Mouse (Mus musculus): Measurements from ENCODE around the gene Plekha1. TPM values are rescaled to one million over a fixed set of nuclear protein-coding genes. Genes with fewer than 3 reads are reported as not detected.

Gene Plekha1
- polyA plus RNA-seq, 1 experiment from 2014 or later, result 31.3 TPM

DNA sequence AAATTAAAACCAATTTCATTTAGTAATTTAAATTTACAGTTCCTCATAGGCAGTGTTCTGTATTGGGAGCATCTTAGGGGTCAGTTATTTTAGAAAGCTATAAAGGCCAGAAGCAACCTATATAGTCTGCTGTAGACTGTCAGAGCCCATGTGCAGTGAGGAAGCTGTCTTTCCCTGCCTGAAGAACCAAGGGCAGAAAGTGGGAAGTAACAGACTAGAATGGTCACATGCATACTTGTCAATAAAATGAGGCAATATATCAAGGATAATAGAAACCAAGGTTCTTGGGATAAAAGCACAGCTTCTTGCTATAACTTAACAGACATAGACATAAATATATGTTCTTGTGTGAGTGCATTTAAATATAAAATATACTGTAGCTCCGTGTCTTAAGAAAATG lies 37.4 kb downstream of the Plekha1 start:
- 0 out of 2 replicates have a peak, but pooled peaks cover 9% of the 10 kb centered on the region for H3K36me3 ChIP-seq
- WGBS, result 98% methylated on average over 1 of the region's 1 CpGs

DNA sequence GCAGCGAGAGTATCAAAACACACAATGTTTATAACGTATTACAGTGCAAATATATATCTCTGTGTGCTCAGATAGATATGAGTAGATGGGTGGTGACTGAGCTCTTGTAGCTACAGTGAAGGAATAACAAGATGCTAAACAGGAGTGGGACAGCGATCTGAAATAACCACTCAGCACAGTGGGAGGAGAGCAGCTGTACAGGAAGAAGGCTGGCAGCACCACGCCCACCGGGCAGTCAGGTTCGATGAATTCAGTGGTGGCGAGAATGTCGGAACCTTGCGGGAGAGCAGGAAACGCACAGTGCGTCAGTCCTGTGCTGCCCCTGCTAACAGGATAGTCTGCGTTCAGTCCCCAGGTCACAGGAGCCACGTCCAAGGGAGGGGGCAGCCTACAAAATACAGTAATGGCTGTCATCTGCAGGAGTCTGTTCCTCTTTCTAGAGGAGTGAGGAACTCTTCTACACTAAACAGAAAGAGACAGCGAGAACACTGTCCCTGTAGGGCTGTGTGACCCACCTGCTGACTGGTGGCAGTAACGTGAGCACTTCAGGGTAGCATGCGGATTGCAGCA lies 38.0 kb downstream of the Plekha1 start:
- Histone ChIP-seq H3K36me3 (0 out of 2 replicates have a peak, but pooled peaks cover 7% of the 10 kb centered on the region), H3K9me3 (replicated peaks) (no peaks in the 10 kb centered on the region), H3K27ac (no peak overlapping the region), H3K4me3 (no peak overlapping the region), H3K4me1 (no peaks in the 10 kb centered on the region), H3K27me3 (ENCODE audit: low read depth, poor library complexity, severe bottlenecking) (no peaks in the 10 kb centered on the region)
- WGBS, result 92% methylated on average over 16 of the region's 16 CpGs
- DNase-seq (ENCODE audit: low spot score), result no peak

More for the DNA sequence above, 37.4 kb downstream of the Plekha1 start:
- no peak overlapping the region for H3K4me3 ChIP-seq
- DNase-seq (ENCODE audit: low spot score), result no peak
- no peaks in the 10 kb centered on the region for H3K27me3 ChIP-seq (ENCODE audit: low read depth, poor library complexity, severe bottlenecking)
- H3K4me1 ChIP-seq, result no peaks in the 10 kb centered on the region
- no peaks in the 10 kb centered on the region for H3K9me3 ChIP-seq (replicated peaks)
- H3K27ac ChIP-seq, result no peak overlapping the region

DNA sequence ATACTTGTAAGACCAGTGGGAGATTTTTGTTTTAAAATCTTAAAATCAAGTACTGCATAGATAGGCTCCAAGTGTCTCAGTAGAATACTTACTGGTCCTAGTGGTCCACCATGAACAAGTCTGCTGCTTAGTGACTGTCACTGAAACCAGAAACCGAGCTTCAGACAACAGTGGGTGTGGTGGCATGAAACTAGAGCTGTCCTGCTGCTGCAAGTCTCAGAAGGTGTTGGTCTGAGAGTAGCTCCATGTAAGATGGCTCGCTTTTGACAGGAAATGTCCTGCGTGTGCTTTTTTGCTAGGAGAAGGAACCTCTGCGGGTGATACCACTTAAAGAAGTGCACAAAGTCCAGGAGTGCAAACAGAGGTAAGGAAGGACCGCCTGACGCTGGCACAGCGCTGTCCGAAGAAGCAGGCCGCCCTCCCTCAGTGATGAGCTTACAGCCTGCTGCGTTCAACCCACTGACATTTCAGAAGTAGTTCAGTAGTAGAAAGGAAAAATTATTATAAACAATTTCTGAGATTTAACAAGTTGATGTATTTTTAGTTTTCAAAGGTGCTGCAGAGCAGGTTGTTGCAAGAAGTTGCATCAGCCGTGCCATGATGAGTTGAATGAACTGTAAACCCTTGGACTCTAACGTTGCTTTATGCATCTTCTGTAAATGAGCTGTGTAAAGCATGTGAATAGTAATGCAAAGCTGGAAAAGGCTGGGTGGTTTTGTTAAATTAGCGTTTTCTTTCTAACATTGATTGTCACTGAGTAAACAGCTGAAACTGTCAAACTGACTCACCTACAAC lies 39.2 kb downstream of the Plekha1 start:
- Histone ChIP-seq H3K4me1 (no peaks in the 10 kb centered on the region), H3K27ac (no peak overlapping the region), H3K27me3 (ENCODE audit: low read depth, poor library complexity, severe bottlenecking) (no peaks in the 10 kb centered on the region), H3K4me3 (no peak overlapping the region), H3K9me3 (replicated peaks) (no peaks in the 10 kb centered on the region), H3K36me3 (0 out of 2 replicates have a peak, but pooled peaks cover 3% of the 10 kb centered on the region)
- WGBS, result 92% methylated on average over 13 of the region's 13 CpGs
- DNase-seq (ENCODE audit: low spot score), result no peak

DNA sequence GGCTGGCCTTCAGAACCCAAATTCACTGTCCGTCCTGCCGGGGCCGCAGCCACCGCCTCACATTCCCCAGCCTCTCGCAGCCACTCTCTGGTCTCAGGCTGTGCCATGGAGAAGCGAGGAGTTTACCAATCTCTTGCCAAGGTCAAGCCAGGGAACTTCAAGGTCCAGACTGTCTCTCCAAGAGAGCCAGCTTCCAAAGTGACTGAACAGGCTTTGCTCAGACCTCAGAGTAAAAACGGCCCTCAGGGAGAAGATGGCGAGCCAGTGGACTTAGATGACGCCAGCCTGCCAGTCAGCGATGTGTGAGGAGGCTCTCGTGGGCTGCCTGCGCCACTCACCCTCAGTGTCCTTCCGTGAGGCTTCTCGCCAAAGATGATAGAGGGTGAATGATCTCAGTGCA lies 45.3 kb downstream of the Plekha1 start:
- Histone ChIP-seq H3K4me1 (no peaks in the 10 kb centered on the region), H3K27me3 (ENCODE audit: low read depth, poor library complexity, severe bottlenecking) (no peaks in the 10 kb centered on the region), H3K4me3 (no peak overlapping the region), H3K36me3 (peaks cover 6% of the 10 kb centered on the region; the same call in 1 of the 2 replicates), H3K27ac (no peak overlapping the region), H3K9me3 (replicated peaks) (no peaks in the 10 kb centered on the region)
- 95% methylated on average over 14 of the region's 14 CpGs for WGBS
- DNase-seq (ENCODE audit: low spot score), result no peak

DNA sequence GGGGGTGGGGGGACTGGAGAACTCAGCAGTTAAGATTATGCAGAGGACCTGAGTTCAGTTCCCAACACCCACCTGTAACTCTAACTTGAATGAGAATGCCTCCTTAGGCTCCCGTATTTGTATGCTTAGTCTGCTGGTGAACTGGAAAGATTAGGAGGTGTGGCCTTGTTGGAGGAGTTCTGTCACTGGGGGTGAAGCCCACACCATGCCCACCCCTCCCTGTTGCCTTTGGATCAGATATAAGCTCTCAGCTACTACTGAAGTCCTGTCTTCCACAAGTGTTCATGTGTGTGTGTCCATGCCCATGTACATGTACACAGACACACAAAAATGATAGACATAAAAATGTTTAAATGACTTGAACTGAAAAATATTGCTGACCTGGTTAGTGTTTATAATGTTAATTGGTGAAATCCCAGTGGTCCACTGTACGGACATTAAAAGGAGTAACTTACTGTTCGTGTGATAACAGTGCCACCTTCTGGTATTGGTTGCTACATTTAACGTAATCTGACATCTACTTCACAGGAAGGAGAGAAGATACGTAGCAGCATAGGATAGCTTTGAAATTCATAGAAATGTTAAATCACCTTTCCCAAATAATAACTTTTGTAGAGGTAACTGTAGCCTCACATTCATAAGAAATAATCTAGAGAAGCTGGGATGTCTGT lies 49.3 kb downstream of the Plekha1 start:
- 70% methylated on average over 5 of the region's 5 CpGs for WGBS
- no peaks in the 10 kb centered on the region for H3K4me1 ChIP-seq
- no peak overlapping the region for H3K4me3 ChIP-seq
- H3K36me3 ChIP-seq, result peaks cover 6% of the 10 kb centered on the region; the same call in 1 of the 2 replicates
- H3K27me3 ChIP-seq (ENCODE audit: low read depth, poor library complexity, severe bottlenecking), result no peaks in the 10 kb centered on the region
- no peak for DNase-seq (ENCODE audit: low spot score)
- H3K9me3 ChIP-seq (replicated peaks), result no peaks in the 10 kb centered on the region
- no peak overlapping the region for H3K27ac ChIP-seq

DNA sequence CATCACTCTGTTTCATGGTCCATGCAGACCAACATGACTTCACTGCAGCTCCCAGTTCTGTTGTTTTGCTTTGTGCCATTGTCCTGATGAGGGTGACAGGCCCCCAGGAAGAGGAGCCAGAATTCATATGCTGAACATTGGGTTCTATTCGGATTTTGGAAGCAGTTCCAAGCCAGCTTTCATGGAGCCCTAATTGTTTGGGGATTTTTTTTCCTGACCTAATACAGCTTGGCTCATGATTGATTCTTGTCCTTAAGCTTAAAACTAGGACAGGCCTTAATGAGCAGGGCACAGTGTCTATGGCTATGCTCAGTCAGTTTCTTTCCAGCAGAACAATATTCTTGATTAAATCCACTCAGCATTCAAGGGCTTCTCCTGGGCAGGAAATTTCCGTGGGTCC lies 52.7 kb downstream of the Plekha1 start:
- no peaks in the 10 kb centered on the region for H3K9me3 ChIP-seq (replicated peaks)
- H3K27me3 ChIP-seq (ENCODE audit: low read depth, poor library complexity, severe bottlenecking), result no peaks in the 10 kb centered on the region
- H3K4me1 ChIP-seq, result no peaks in the 10 kb centered on the region
- DNase-seq (ENCODE audit: low spot score), result no peak
- 80% methylated on average over 2 of the region's 2 CpGs for WGBS
- H3K36me3 ChIP-seq, result no peaks in the 10 kb centered on the region
- no peak overlapping the region for H3K27ac ChIP-seq
- H3K4me3 ChIP-seq, result no peak overlapping the region

DNA sequence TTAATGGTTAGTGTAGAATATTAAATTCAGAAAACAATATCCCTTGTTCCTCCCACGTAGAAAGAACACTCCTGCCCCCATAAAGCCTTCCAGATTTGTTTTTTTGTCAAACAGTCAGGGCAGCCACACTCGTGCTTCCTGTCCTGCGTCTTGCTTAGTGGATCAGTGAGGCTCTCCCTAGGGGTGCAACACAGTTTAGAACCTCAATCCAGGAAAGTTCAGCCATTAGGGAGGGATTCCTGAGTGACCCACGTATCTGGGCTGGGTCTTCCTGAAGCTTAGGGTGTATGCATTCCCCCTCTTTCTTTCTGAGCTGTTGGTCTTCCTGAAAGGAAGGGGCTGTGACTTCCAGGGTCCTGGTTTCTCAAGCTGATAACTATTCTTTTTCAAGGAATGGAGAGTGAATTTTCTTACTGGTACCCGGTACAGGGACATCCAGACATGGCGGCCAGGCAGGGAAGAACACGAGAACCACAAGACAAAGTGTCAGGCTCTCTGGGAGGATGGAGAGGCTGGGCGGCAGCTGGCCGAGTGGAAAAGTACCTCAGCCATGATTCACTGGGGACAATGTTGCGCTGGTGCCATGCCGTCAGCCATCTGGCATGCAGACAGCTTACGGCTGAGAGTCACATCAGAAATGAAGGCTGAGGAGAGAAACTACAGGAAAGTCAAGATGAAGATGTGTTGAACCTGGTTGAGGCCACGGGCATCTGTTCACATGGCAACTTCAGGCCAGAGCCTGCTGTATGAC lies 57.6 kb downstream of the Plekha1 start:
- Histone ChIP-seq H3K27me3 (ENCODE audit: low read depth, poor library complexity, severe bottlenecking) (no peaks in the 10 kb centered on the region), H3K36me3 (no peaks in the 10 kb centered on the region), H3K4me3 (no peak overlapping the region), H3K27ac (no peak overlapping the region), H3K9me3 (replicated peaks) (no peaks in the 10 kb centered on the region), H3K4me1 (no peaks in the 10 kb centered on the region)
- 84% methylated on average over 13 of the region's 13 CpGs for WGBS
- DNase-seq (ENCODE audit: low spot score), result no peak

DNA sequence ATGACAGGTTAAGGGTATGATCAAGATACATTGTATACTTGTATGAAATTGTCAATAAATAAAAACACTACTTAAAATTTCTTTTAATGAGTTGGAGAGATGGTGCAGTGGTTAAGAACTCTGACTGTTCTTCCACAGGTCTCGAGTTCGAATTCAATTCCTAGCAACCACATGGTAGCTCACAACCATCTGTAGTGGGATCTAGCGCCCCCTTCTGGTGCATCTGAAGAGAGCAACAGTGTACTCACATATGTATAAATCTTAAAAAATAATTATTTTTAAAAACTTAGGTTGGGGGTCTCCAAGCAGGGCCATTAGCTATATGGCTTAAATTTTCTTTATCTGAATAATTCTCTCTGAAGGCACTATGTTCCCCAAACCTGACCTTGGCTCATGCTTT lies 64.8 kb downstream of the Plekha1 start:
- Histone ChIP-seq H3K4me3 (no peak overlapping the region), H3K36me3 (no peaks in the 10 kb centered on the region), H3K27ac (no peak overlapping the region), H3K4me1 (peaks cover 2% of the 10 kb centered on the region), H3K9me3 (replicated peaks) (no peaks in the 10 kb centered on the region), H3K27me3 (ENCODE audit: low read depth, poor library complexity, severe bottlenecking) (peaks cover 34% of the 10 kb centered on the region)
- DNase-seq (ENCODE audit: low spot score), result no peak
- WGBS, result 71% methylated on average over 3 of the region's 3 CpGs

DNA sequence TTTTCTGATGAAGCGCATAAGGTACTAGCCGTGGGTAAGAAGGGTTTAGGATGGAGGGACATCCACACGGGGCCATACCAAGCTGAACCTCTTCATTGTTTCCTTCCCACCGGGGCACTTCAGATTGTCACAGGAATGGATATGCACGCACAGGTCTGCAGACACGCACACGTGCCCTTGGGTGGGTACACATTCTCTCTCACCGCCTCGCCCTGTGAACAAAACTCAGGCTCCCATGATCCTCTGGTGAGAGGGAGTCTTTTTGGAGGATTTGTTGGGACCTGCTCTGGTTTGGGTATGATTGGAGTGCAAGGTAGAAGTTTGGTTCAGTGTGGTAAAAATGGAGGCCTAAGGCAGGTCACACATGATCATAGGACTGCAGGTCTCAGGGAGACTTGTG lies 67.4 kb downstream of the Plekha1 start:
- WGBS, result 82% methylated on average over 9 of the region's 9 CpGs
- Histone ChIP-seq H3K4me3 (no peak overlapping the region), H3K9me3 (replicated peaks) (no peaks in the 10 kb centered on the region), H3K27ac (no peak overlapping the region), H3K4me1 (peaks cover 17% of the 10 kb centered on the region), H3K27me3 (ENCODE audit: low read depth, poor library complexity, severe bottlenecking) (peaks cover 59% of the 10 kb centered on the region), H3K36me3 (no peaks in the 10 kb centered on the region)
- no peak for DNase-seq (ENCODE audit: low spot score)

DNA sequence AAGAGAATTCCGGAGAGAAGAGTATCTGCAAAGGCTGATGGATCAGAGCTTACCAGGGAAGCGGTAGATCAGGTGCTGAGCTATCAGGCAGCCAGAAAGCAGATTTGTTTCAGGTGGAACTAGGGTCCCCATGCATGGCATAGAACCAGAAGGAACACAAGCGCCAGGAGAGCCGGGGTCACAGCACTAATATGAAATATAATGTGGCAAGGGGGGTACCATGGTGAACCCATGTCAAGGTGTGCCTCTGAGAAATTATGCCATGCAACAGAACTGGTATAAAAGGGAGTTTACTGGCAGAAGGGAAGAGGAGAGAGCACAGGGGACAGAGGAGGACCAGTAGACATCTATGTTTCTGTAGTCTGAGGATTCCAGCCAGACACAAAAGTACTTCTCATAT lies 69.1 kb downstream of the Plekha1 start:
- Histone ChIP-seq H3K27ac (no peak overlapping the region), H3K4me3 (no peak overlapping the region), H3K9me3 (replicated peaks) (no peaks in the 10 kb centered on the region), H3K4me1 (peaks cover 17% of the 10 kb centered on the region), H3K27me3 (ENCODE audit: low read depth, poor library complexity, severe bottlenecking) (peaks cover 76% of the 10 kb centered on the region), H3K36me3 (no peaks in the 10 kb centered on the region)
- no peak for DNase-seq (ENCODE audit: low spot score)
- 85% methylated on average over 4 of the region's 4 CpGs for WGBS

DNA sequence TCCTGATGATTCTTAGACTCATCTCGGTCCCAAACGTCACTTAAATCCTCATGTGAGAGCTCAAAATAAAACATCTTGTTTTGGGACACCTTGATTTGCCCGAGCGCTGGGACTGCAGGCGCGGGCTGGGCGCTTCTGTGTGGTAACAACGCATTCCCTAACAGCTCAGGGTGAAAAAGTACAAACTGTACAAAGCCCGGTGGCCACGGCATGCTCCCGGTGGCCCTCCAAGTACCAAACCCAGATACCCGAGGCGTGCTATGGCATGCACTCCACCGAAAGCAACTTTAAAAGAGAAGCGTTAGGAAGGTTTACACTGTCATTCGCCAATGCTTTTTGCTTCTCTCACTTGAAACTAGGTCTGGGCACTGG lies 69.9 kb downstream of the Plekha1 start:
- Histone ChIP-seq H3K4me1 (peaks cover 17% of the 10 kb centered on the region), H3K27me3 (ENCODE audit: low read depth, poor library complexity, severe bottlenecking) (peaks cover 83% of the 10 kb centered on the region)

DNA sequence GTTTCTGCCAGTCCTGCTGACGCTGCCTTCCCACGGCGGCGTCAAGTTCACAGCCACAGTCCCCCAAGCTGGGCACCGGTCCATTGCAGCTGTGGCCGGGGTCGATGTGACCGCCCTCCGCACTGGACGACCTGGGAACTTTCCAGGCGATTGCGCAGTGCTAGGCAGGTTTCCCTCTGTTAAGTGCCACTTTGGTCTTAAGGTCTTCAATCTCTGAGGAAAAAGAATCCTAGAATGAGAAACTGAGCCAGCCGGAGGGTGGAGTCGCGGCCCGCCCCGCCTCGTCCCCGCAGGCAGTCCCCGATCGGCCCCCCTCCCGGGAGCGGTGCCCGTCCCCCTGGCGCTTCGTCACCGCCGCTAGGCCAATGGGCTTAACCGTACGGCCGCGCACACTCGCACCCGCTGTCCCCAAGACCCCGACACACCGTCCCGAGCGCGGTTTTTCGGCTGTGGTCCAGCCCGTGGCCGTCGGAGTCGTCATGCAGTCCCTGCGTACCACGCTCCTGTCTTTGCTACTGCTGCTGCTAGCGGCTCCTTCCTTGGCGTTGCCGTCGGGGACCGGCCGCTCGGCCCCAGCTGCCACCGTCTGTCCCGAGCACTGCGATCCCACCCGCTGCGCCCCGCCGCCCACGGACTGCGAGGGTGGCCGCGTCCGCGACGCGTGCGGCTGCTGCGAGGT lies 70.4 kb downstream of the Plekha1 start, which contains the start of gene Htra1:
Gene Htra1, plus strand, starts transcription at position 319 of the 679 bp plus-strand sequence.
- under 1% methylated on average over 69 of the region's 70 CpGs for WGBS
- Histone ChIP-seq H3K9me3 (replicated peaks) (no peaks in the 10 kb centered on the region), H3K4me3 (peak within 1 kb of the TSS; percentile 57), H3K4me1 (peaks cover 17% of the 10 kb centered on the region), H3K27ac (peak within 1 kb of the TSS; percentile 32; the same call in 1 of the 2 replicates), H3K36me3 (no peaks in the 10 kb centered on the region), H3K27me3 (ENCODE audit: low read depth, poor library complexity, severe bottlenecking) (peaks cover 85% of the 10 kb centered on the region)
- peak; percentile 71 for DNase-seq (ENCODE audit: low spot score)

More for the DNA sequence above, 69.9 kb downstream of the Plekha1 start:
- no peaks in the 10 kb centered on the region for H3K36me3 ChIP-seq
- no peak for DNase-seq (ENCODE audit: low spot score)
- peak overlapping the region; percentile 57 for H3K4me3 ChIP-seq
- H3K9me3 ChIP-seq (replicated peaks), result no peaks in the 10 kb centered on the region
- H3K27ac ChIP-seq, result no peak overlapping the region
- 11% methylated on average over 16 of the region's 16 CpGs for WGBS

Data from limb, embryonic 10.5 days (tissue).